Mouse (Mus musculus) gastrocnemius, adult 8-10 months (tissue): ENCODE results near the gene Apbb2. TPM values are rescaled to one million over a fixed set of nuclear protein-coding genes. Genes with fewer than 3 reads are reported as not detected.
"Not testable (repeated sequence)": the region's sequence is repeated elsewhere in the genome, so short reads cannot be mapped to it uniquely, and the experiment has no call there.

Source experiments
- DNase-seq, 2 experiments: peaks; one replicate each; pipeline ENCODE4 v3.0.0; 2022; ENCODE audit warnings: low spot score in 2 of 2
- total RNA-seq, 4 experiments: library from RNA; stranded (reverse); gene quantifications; 2 replicates each; pipeline ENCODE4 v1.2.4; 2022

Apbb2 gene
- total RNA-seq, 4 experiments from 2014 or later, result 29.3 to 55.9 (median 38.8) TPM

GRCm38 (mm10) chr5:66302085-66302815 lies 316.3 kb downstream of the Apbb2 start:
- DNase-seq, result no peak

GRCm38 (mm10) chr5:66300576-66300975 lies 318.0 kb downstream of the Apbb2 start:
- DNase-seq, result no peak

- no peak for DNase-seq
Observed at GRCm38 (mm10) chr5:66298856-66299255, 319.7 kb downstream of the Apbb2 start.

GRCm38 (mm10) chr5:66296116-66296515 lies 322.5 kb downstream of the Apbb2 start:
- DNase-seq, result no peak

- DNase-seq, result no peak
Observed at GRCm38 (mm10) chr5:66294952-66295351, 323.6 kb downstream of the Apbb2 start.

GRCm38 (mm10) chr5:66294106-66294625 lies 324.4 kb downstream of the Apbb2 start:
- no peak for DNase-seq

GRCm38 (mm10) chr5:66280742-66281141 lies 337.8 kb downstream of the Apbb2 start:
- no peak for DNase-seq

GRCm38 (mm10) chr5:66279650-66280049 lies 338.9 kb downstream of the Apbb2 start:
- DNase-seq, result no peak

GRCm38 (mm10) chr5:66274417-66274816 lies 344.2 kb downstream of the Apbb2 start:
- no peak for DNase-seq

GRCm38 (mm10) chr5:66271141-66271540 lies 347.4 kb downstream of the Apbb2 start:
- no peak for DNase-seq

GRCm38 (mm10) chr5:66269616-66270015 lies 349.0 kb downstream of the Apbb2 start:
- DNase-seq, result no peak

- no peak for DNase-seq
Observed at GRCm38 (mm10) chr5:66263398-66263797, 355.2 kb downstream of the Apbb2 start.

GRCm38 (mm10) chr5:66262475-66262874 lies 356.1 kb downstream of the Apbb2 start:
- DNase-seq, result no peak

GRCm38 (mm10) chr5:66259756-66260448 lies 358.7 kb downstream of the Apbb2 start, which contains the start of gene Nsun7:
Nsun7 (plus strand) TSS chr5:66259897.
- peak; percentile 14 to 38 for DNase-seq

GRCm38 (mm10) chr5:66259431-66259755 lies 359.2 kb downstream of the Apbb2 start:
- DNase-seq, result not testable (repeated sequence)

- no peak for DNase-seq
Observed at GRCm38 (mm10) chr5:66259000-66259399, 359.6 kb downstream of the Apbb2 start.

GRCm38 (mm10) chr5:66255044-66255443 lies 363.5 kb downstream of the Apbb2 start:
- no peak for DNase-seq

- DNase-seq, result no peak
Observed at GRCm38 (mm10) chr5:66253219-66253618, 365.4 kb downstream of the Apbb2 start.
